Mouse (Mus musculus): ENCODE measurements at regions not wholly inside any gene's neighbourhood (a gene's known extent, or its start where the extent isn't known, plus 50 kb on each side); places are given as distances from the start of the nearest gene placed in this dataset.

- no peak for DNase-seq
Observed at GRCm38 (mm10) chr3:145207071-145207470, 85.2 kb upstream of the Col24a1 start.

- no peak for DNase-seq
Observed at GRCm38 (mm10) chr3:145210166-145210565, 82.1 kb upstream of the Col24a1 start.

- peak in 1 of 2 experiments; percentile 6 for DNase-seq
Observed at GRCm38 (mm10) chr3:145216987-145217515, 75.2 kb upstream of the Col24a1 start.

GRCm38 (mm10) chr3:145222922-145223321, 69.3 kb upstream of the Col24a1 start:
- no peak for DNase-seq

- no peak for DNase-seq
Observed at GRCm38 (mm10) chr3:145224040-145224439, 68.2 kb upstream of the Col24a1 start.

- DNase-seq = no peak
Observed at GRCm38 (mm10) chr3:145230721-145231120, 61.6 kb upstream of the Col24a1 start.

GRCm38 (mm10) chr3:145242138-145242537, 50.1 kb upstream of the Col24a1 start:
- DNase-seq = no peak

All from cerebellum, postnatal 25 days (tissue).